Mouse (Mus musculus) neural tube, embryonic 15.5 days (tissue): ENCODE data around the gene Sox15. TPM values are rescaled to one million over a fixed set of nuclear protein-coding genes. Genes with fewer than 3 reads are reported as not detected.

Experiments
- ATAC-seq: fragments of 200-750 bp; cut with Nextera tagmentation; 2 replicates; pipeline ENCODE4 v1.8.0; 2017; ENCODE audit warnings: mild to moderate bottlenecking, moderate TSS enrichment, moderate library complexity; ENCODE audit not compliant: low FRiP score
- H3K27ac ChIP-seq: fragments of 300-500 bp; sonication (generic); replicated peaks from 2 replicates; pipeline ENCODE4 v1.5.1; 2015; ENCODE audit warnings: mild to moderate bottlenecking, inconsistent platforms
- H3K27me3 ChIP-seq: fragments of 300-500 bp; sonication (generic); replicated peaks from 2 replicates; pipeline ENCODE4 v1.6.1; 2015; ENCODE audit warnings: inconsistent platforms
- H3K36me3 ChIP-seq: fragments of 300-500 bp; sonication (generic); 2 replicates; pipeline ENCODE4 v1.6.1; 2015; ENCODE audit warnings: inconsistent platforms
- H3K4me1 ChIP-seq: fragments of 300-500 bp; sonication (generic); 2 replicates; pipeline ENCODE4 v1.6.1; 2015; ENCODE audit warnings: inconsistent platforms
- H3K4me2 ChIP-seq: fragments of 300-500 bp; sonication (generic); 2 replicates; pipeline ENCODE4 v1.6.1; 2015; ENCODE audit warnings: inconsistent platforms, mild to moderate bottlenecking, moderate library complexity
- H3K4me3 ChIP-seq: fragments of 300-500 bp; sonication (generic); replicated peaks from 2 replicates; pipeline ENCODE4 v1.5.1; 2015; ENCODE audit warnings: mild to moderate bottlenecking, inconsistent platforms
- H3K9ac ChIP-seq: fragments of 300-500 bp; sonication (generic); replicated peaks from 2 replicates; pipeline ENCODE4 v1.6.1; 2015; ENCODE audit warnings: mild to moderate bottlenecking, inconsistent platforms
- H3K9me3 ChIP-seq: fragments of 300-500 bp; sonication (generic); replicated peaks from 2 replicates; pipeline ENCODE4 v1.6.1; 2016; ENCODE audit warnings: inconsistent platforms
- WGBS: fragments of 180-500 bp; shearing (Covaris S2); methylation state at CpG from one replicate; pipeline ENCODE4 v1.1.7; 2015; ENCODE audit warnings: mixed read lengths; 5-methylcytosine and 5-hydroxymethylcytosine counted together
- polyA plus RNA-seq: library from polyadenylated mRNA; unstranded; fragments of >200 nt; fragmentation: Nextera tagmentation; extraction: Ambion mirVana; gene quantifications from 2 replicates; pipeline ENCODE4 v1.2.1, GENCODE M21; 2015

Gene Sox15
- polyA plus RNA-seq, 1 experiment from 2014 or later, result not detected

DNA sequence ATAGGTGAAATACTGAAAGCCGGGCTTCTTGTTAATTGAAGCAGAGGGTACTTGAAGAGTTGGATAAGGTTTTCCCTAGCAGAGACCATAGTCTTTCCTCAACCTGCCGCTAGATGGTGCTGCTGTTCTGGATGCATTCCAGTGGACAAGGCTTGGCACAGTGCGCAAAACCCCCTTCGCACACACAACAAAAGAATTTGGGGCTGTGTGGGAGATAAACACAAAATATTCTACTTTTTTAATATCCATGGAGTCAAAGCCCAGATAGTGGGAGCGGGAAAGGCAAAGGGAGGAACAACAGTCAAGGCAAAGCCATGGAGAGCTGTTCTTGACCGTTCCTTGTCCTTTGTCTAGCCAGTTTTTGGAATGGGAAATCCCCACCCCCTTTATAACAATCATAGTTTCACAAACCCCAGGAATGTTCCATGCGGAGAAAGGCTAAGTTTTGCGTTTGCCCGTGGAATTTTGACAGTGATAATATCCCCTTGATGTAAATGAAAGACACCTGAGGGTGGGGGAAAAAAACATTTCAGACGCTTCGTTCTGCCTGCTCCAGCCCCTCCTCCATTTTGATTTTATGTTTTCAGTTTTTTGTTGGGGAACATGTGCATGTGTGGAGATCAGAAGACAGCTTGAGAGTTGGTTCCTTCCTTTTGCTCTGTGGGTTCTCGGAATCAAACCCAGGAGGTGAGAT lies 27.9 kb downstream of the Sox15 start:
- Histone ChIP-seq H3K9ac (peak overlapping the region; percentile 59), H3K27ac (peak overlapping the region; percentile 95), H3K36me3 (peaks cover 20% of the 10 kb centered on the region), H3K9me3 (no peaks in the 10 kb centered on the region), H3K4me3 (peak overlapping the region; percentile 73), H3K4me1 (peaks cover 63% of the 10 kb centered on the region), H3K4me2 (peak overlapping the region; percentile 93), H3K27me3 (no peaks in the 10 kb centered on the region; the same call in 1 of the 2 replicates)
- 14% methylated on average over 12 of the region's 12 CpGs for WGBS
- ATAC-seq, result peak; percentile 62

DNA sequence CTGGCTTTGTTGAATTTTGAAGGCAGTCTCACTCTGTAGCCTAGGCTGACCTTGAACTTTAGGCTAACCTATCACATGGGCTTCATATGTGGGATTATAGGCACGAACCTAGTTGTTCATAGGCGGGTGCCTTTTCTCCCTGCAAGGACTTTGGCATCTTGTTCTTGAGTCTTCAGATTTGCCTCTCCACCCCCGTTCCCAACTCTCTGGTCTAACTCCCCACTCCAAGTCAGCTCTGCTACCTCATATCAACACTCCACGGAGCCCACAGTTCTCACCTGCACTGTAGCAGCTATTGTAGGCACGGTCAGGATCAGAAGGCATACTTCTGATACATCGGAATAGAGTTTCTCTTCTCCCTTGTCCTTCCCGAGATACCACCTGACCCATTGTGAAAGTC lies 28.5 kb downstream of the Sox15 start:
- Histone ChIP-seq H3K27me3 (no peaks in the 10 kb centered on the region; the same call in 1 of the 2 replicates), H3K4me3 (no peak overlapping the region), H3K36me3 (peaks cover 15% of the 10 kb centered on the region), H3K9me3 (no peaks in the 10 kb centered on the region), H3K27ac (peak overlapping the region; percentile 95), H3K4me2 (peak overlapping the region; percentile 93), H3K4me1 (peaks cover 62% of the 10 kb centered on the region), H3K9ac (0 out of 2 replicates have a peak overlapping the region, but pooled peaks have one; percentile 59)
- no peak for ATAC-seq
- 81% methylated on average over 7 of the region's 7 CpGs for WGBS

DNA sequence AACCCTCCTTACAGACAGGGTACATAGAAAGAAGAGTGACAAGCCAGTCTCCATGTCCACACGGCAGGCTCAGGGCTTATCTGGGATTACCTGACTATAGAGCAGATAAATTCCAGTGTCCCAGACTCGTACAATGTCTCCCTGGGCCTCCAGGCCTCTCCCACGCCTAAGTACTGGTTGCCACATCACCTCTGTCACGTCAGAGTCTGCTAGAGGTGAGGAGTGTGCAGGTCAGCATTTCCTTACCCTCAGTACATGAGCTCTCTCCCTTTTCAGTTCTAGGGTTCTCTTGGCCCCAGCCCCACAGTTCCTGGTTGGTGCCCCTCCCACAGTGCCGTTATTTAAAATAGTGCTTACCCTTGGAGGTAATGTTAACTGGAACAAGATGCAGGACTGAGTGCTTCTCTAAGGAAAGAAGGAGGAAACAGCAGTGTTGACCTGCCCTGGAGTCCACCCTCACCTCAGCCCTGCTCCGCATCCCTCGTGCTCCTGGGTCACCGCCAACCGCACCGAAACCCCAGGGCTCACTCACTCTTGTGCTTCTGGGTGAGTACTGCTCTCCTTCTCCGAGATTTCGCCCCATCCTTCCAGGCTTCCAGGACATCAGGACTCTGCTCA lies 29.1 kb downstream of the Sox15 start:
- Histone ChIP-seq H3K4me3 (no peak overlapping the region), H3K36me3 (peaks cover 9% of the 10 kb centered on the region), H3K27me3 (no peaks in the 10 kb centered on the region; the same call in 1 of the 2 replicates), H3K4me2 (no peak overlapping the region), H3K9me3 (no peaks in the 10 kb centered on the region), H3K27ac (no peak overlapping the region), H3K9ac (no peak overlapping the region), H3K4me1 (peaks cover 55% of the 10 kb centered on the region)
- 88% methylated on average over 12 of the region's 12 CpGs for WGBS
- no peak for ATAC-seq

DNA sequence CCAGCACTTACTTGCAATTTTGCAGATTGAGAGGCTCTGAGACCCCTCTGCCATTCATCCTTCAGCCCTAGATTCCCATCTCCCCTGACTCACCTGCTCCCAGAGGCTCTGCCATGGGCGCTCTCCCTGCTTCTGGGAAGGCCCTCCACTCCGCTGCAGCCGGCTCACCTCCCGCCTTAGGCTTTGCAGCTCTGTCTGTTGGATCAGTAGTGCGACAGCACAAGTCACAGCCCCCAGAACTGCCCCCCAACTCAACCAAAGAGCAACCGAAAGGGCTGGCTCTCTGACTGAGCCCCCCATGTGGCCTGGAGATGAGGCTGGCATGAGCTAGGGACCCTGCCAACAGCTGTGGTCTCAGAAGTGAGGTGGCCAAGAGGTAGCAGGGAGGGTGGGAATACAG lies 29.8 kb downstream of the Sox15 start:
- Histone ChIP-seq H3K4me2 (no peak overlapping the region), H3K27ac (no peak overlapping the region), H3K36me3 (0 out of 2 replicates have a peak, but pooled peaks cover 4% of the 10 kb centered on the region), H3K27me3 (no peaks in the 10 kb centered on the region; the same call in 1 of the 2 replicates), H3K9ac (no peak overlapping the region), H3K9me3 (no peaks in the 10 kb centered on the region), H3K4me1 (peaks cover 49% of the 10 kb centered on the region), H3K4me3 (no peak overlapping the region)
- ATAC-seq, result no peak
- 75% methylated on average over 6 of the region's 6 CpGs for WGBS

DNA sequence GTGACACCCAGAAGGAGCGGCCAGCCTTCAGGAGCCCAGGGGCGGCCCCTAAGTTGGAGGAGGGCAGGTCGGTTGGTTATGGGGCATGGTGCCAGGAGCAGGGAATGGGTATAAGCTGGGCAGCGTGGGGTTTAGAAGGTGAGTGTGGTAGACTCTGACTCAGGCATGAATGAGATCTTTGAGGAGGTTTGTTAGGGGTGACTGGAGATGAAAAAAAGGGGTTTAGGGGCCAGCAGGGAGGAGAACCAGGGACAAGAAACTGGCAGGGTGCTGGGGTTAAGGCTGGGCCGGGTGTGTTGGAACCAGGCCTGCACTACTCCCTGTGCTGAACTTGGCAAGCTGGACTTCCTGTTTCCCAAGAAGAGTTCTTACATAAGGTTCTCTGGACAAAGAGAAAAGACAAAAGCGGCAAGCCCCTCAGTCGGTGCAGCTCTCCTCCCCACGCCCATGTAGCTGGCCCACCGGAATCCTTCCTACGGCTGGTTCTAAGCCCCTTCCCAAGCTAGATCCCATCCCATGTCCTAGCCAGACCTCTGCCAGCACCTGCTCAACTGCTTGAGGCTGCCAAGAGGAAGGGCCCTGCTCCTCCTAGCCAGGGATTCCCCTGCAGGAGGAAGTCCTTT lies 30.5 kb downstream of the Sox15 start, which contains the start of gene Tnfsf13:
Tnfsf13 (minus strand) TSS at position 259 of the 623 bp plus-strand sequence.
- peak within 1 kb of the TSS; percentile 20; the same call in 1 of the 2 replicates for H3K9ac ChIP-seq
- H3K27ac ChIP-seq, result peak within 1 kb of the TSS; percentile 67
- peaks cover 42% of the 10 kb centered on the region for H3K4me1 ChIP-seq
- no peak within 1 kb of the TSS for H3K4me3 ChIP-seq
- 62% methylated on average over 10 of the region's 10 CpGs for WGBS
- no peaks in the 10 kb centered on the region for H3K9me3 ChIP-seq
- no peaks in the 10 kb centered on the region; the same call in 1 of the 2 replicates for H3K27me3 ChIP-seq
- no peaks in the 10 kb centered on the region for H3K36me3 ChIP-seq
- no peak for ATAC-seq
- H3K4me2 ChIP-seq, result no peak within 1 kb of the TSS; the same call in 1 of the 2 replicates

DNA sequence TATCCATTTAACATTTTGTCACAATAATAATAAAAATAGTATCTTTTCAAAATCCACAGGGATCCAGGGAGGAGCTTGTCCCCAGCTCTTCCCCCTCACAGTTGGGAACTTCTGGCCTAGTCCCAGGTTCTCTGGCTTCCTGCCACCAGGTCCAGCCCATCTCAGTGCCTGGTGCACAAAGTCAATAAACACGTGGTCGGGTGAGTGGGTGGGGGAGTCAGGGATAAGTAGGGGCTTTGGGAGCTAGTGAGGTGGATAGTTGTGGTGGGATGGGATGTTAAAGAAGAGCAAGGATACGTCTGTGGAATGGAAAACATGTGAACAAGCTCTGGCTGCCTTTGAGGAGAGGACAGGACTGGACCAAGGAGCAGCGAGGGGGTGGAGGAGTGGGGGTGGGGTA lies 31.3 kb downstream of the Sox15 start:
- no peak overlapping the region; the same call in 1 of the 2 replicates for H3K4me2 ChIP-seq
- peaks cover 36% of the 10 kb centered on the region for H3K4me1 ChIP-seq
- H3K9me3 ChIP-seq, result no peaks in the 10 kb centered on the region
- H3K4me3 ChIP-seq, result no peak overlapping the region
- no peaks in the 10 kb centered on the region; the same call in 1 of the 2 replicates for H3K27me3 ChIP-seq
- H3K27ac ChIP-seq, result peak overlapping the region; percentile 67; the same call in 1 of the 2 replicates
- no peak overlapping the region for H3K9ac ChIP-seq
- no peaks in the 10 kb centered on the region for H3K36me3 ChIP-seq
- 26% methylated on average over 4 of the region's 4 CpGs for whole genome bisulfite sequencing
- no peak for ATAC-seq

DNA sequence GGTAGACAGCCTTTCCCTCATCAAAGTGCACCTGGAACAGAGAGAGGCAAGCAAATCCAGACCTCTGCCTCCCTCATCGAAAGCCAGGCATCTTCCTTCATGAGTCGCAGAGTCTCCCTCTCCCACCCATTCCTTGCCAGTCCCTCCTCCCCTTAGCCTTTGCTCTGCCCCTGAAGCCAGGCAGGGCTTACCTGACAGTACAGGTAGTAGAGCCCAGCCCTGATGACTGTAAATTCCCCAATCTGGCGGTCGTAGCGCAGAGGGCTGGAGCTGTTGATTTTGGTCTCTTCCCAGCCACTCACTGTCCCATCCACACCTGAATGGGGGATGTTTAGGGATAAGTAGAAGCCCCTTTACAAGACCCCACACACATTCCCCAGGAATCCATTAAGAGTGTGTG lies 31.9 kb downstream of the Sox15 start:
- Histone ChIP-seq H3K9ac (no peak overlapping the region), H3K27ac (no peak overlapping the region), H3K36me3 (no peaks in the 10 kb centered on the region), H3K27me3 (no peaks in the 10 kb centered on the region; the same call in 1 of the 2 replicates), H3K4me3 (no peak overlapping the region), H3K4me2 (no peak overlapping the region; the same call in 1 of the 2 replicates), H3K9me3 (no peaks in the 10 kb centered on the region), H3K4me1 (peaks cover 34% of the 10 kb centered on the region)
- ATAC-seq, result no peak
- 55% methylated on average over 5 of the region's 5 CpGs for WGBS

DNA sequence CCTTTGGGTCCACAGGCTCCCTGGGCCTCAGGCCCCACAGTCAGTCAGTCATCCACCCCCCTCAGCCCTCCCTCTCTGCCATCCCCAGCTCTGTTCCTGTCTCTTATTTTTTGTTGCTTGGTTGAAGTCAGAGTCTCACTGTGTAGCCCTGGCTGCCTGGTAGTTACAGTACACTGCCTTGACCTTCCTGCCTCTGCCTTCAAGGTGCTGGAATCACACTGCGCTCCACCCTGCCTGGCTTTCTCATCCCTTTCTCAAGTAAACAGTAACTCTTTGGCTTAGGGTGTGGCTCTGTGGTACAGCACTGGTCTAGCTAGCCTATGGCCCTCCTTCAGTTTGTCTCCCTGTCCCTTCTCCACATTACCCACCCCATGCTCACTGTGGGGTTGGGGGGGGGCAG lies 34.8 kb downstream of the Sox15 start:
- H3K4me2 ChIP-seq, result no peak overlapping the region
- no peak for ATAC-seq

DNA sequence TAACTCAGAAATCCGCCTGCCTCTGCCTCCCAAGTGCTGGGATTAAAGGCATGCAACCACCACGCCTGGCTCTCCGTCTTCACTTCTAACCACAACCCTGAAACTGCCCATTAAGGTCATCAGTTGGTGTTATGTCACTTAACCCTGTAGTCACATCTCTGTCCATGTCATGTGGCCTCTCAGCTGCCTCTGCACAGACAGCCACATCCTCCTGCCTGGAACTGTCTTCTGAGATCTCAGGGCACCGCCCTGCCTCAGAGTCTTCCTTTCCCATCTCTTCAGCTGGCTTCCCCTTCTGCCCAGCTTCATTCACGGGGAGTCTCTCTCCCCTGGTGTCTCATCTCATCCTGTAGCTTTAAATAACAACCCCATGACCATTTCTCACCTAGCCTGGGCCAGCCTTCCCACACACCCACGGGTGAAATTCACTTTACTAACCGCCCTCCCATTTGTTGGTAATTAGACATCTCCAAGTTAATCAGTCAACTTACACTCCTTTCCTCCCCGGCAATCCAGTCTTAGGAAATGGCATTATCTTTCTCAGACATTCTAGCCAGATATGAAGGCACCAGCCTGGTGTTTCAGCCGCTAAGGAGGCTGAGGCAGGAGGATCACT lies 37.2 kb downstream of the Sox15 start:
- ATAC-seq, result no peak
- Histone ChIP-seq H3K4me3 (no peak overlapping the region), H3K27me3 (no peaks in the 10 kb centered on the region), H3K36me3 (no peaks in the 10 kb centered on the region), H3K9me3 (no peaks in the 10 kb centered on the region), H3K4me2 (no peak overlapping the region), H3K9ac (no peak overlapping the region), H3K4me1 (peaks cover 15% of the 10 kb centered on the region), H3K27ac (no peak overlapping the region)
- WGBS, result 79% methylated on average over 9 of the region's 9 CpGs

More for the DNA sequence above, 34.8 kb downstream of the Sox15 start:
- no peak overlapping the region for H3K9ac ChIP-seq
- no peaks in the 10 kb centered on the region; the same call in 1 of the 2 replicates for H3K27me3 ChIP-seq
- H3K4me1 ChIP-seq, result peaks cover 18% of the 10 kb centered on the region
- 92% methylated on average over 1 of the region's 1 CpGs for WGBS
- H3K36me3 ChIP-seq, result no peaks in the 10 kb centered on the region
- H3K9me3 ChIP-seq, result no peaks in the 10 kb centered on the region
- H3K27ac ChIP-seq, result no peak overlapping the region
- H3K4me3 ChIP-seq, result no peak overlapping the region

DNA sequence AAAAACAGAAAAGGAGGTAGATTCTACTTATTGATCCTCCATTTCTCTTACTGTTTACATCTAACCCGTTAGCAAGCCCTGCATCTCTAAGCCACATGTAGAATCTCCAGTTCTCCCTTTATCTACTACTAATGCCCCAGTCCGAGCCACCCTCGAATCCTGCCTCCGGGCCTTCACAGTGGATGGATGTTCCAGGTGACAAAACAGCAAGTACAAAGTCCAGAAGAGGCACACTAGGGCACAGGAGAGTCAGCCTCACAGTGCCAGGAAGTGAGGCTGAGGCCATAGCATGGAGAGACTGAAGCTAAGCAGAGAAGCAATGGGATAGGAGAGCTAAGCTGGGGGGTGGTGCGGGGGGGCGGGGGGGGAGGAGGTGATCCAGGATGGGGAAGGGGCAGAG lies 37.7 kb downstream of the Sox15 start:
- ATAC-seq, result no peak
- Histone ChIP-seq H3K9ac (no peak overlapping the region), H3K4me3 (no peak overlapping the region), H3K27me3 (no peaks in the 10 kb centered on the region), H3K27ac (no peak overlapping the region), H3K9me3 (no peaks in the 10 kb centered on the region), H3K36me3 (no peaks in the 10 kb centered on the region), H3K4me1 (peaks cover 15% of the 10 kb centered on the region), H3K4me2 (no peak overlapping the region)
- WGBS, result 87% methylated on average over 6 of the region's 6 CpGs

DNA sequence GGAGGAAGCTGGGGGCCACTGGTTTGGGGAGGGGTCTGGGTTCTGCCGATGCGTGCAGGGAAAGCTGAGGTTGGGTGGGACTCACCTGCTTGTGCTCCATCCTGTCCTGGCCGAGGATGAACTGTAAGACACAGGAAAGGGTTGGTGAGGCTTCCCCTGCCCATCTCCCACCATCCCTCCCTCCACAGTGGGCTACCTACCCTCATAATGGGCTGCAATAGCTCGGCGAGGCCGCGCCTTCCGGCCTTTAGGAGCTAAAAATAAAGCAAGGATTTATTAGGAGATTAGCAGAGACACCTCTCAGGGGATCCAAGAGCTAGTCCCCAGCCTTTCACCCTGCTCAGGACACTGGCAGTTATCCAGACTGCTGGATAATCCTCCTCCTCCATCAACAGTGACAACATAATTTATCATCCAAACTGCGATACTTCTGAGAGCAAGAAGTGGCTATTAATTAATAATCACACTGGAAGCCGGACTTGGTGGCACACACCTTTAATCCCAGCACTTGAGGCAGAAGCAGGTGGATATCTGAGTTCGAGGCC lies 38.4 kb downstream of the Sox15 start:
- Histone ChIP-seq H3K9me3 (no peaks in the 10 kb centered on the region), H3K4me1 (peaks cover 15% of the 10 kb centered on the region), H3K36me3 (no peaks in the 10 kb centered on the region), H3K4me3 (no peak overlapping the region), H3K9ac (no peak overlapping the region), H3K27ac (no peak overlapping the region), H3K4me2 (no peak overlapping the region), H3K27me3 (no peaks in the 10 kb centered on the region)
- 60% methylated on average over 11 of the region's 11 CpGs for WGBS
- ATAC-seq, result no peak
